Mouse (Mus musculus): ENCODE measurements at regions not wholly inside any gene's neighbourhood (a gene's known extent, or its start where the extent isn't known, plus 50 kb on each side); places are given as distances from the start of the nearest gene placed in this dataset.

GRCm38 (mm10) chr3:62280960-62281359 lies 57.2 kb upstream of the Arhgef26 start:
- no peak overlapping the region for H3K4me3 ChIP-seq
- H3K9me3 ChIP-seq: no peaks in the 10 kb centered on the region
- H3K36me3 ChIP-seq: no peaks in the 10 kb centered on the region
- no peaks in the 10 kb centered on the region for H3K27me3 ChIP-seq
- H3K27ac ChIP-seq (replicated peaks): no peak overlapping the region
- WGBS: 88% methylated on average over 2 of the region's 2 CpGs
- no peak for ATAC-seq (ENCODE audit: low FRiP score, low read depth)
- no peak overlapping the region for H3K4me2 ChIP-seq
- H3K9ac ChIP-seq: no peak overlapping the region
- no peaks in the 10 kb centered on the region for H3K4me1 ChIP-seq (replicated peaks)

Data from hindbrain, embryonic 15.5 days (tissue).